Mouse (Mus musculus): ENCODE results near the gene Cxcl10.

GRCm38 (mm10) chr5:92327367-92327766 is 21.3 kb downstream of the Cxcl10 start:
- TF ChIP-seq CTCF (IDR thresholded peaks at IDR 0.05; ENCODE audit: low read depth, low read length) = no peak
- TF ChIP-seq POLR2A (IDR thresholded peaks at IDR 0.05; ENCODE audit: extremely low read depth, insufficient read depth, low read length) = no peak
